Mouse (Mus musculus) limb, embryonic 11.5 days (tissue): Measurements from ENCODE around the gene Cngb1. TPM values are rescaled to one million over a fixed set of nuclear protein-coding genes. Genes with fewer than 3 reads are reported as not detected.

Experiments used
- ATAC-seq: fragments of 200-750 bp; cut with Nextera tagmentation; 2 replicates; pipeline ENCODE4 v1.8.0; 2017; ENCODE audit warnings: low read depth; ENCODE audit not compliant: insufficient number of reproducible peaks, low FRiP score, low TSS enrichment
- DNase-seq: peaks from one replicate; pipeline ENCODE4 v3.0.0-alpha.2; 2015; ENCODE audit warnings: low spot score
- H3K27ac ChIP-seq: fragments of 300-500 bp; sonication (generic); replicated peaks from 2 replicates; pipeline ENCODE4 v1.5.1; 2014; ENCODE audit warnings: low read depth, mild to moderate bottlenecking, low read length
- H3K27me3 ChIP-seq: fragments of 300-500 bp; sonication (generic); 2 replicates; pipeline ENCODE4 v1.6.1; 2014; ENCODE audit warnings: mild to moderate bottlenecking, low read length, mixed read lengths; ENCODE audit not compliant: control insufficient read depth, insufficient read depth
- H3K36me3 ChIP-seq: fragments of 300-500 bp; sonication (generic); 2 replicates; pipeline ENCODE4 v1.6.1; 2014; ENCODE audit warnings: mild to moderate bottlenecking, low read length, moderate library complexity, mixed read lengths; ENCODE audit not compliant: control insufficient read depth, insufficient read depth
- H3K4me1 ChIP-seq: fragments of 300-500 bp; sonication (generic); 2 replicates; pipeline ENCODE4 v1.6.1; 2014; ENCODE audit warnings: low read length, mixed read lengths; ENCODE audit not compliant: control insufficient read depth, insufficient read depth
- H3K4me2 ChIP-seq: fragments of 300-500 bp; sonication (generic); 2 replicates; pipeline ENCODE4 v1.6.1; 2014; ENCODE audit warnings: low read depth, mild to moderate bottlenecking, moderate library complexity; ENCODE audit not compliant: severe bottlenecking
- H3K4me3 ChIP-seq: fragments of 300-500 bp; sonication (generic); 2 replicates; pipeline ENCODE4 v1.5.1; 2014; ENCODE audit warnings: low read depth, low read length
- H3K9ac ChIP-seq: fragments of 300-500 bp; sonication (generic); 2 replicates; pipeline ENCODE4 v1.6.1; 2014; ENCODE audit warnings: mild to moderate bottlenecking, low read length
- H3K9me3 ChIP-seq: fragments of 300-500 bp; sonication (generic); 2 replicates; pipeline ENCODE4 v1.6.1; 2016; ENCODE audit warnings: low read length; ENCODE audit not compliant: control insufficient read depth
- WGBS: fragments of 180-500 bp; shearing (Covaris S2); extraction: QIAGEN DNeasy Blood & Tissue Kit; methylation state at CpG from one replicate; pipeline ENCODE4 v1.1.7; 2014; 5-methylcytosine and 5-hydroxymethylcytosine counted together
- polyA plus RNA-seq: library from polyadenylated mRNA; unstranded; fragments of >200 nt; fragmentation: Nextera tagmentation; extraction: Ambion mirVana; gene quantifications from 2 replicates; pipeline ENCODE4 v1.2.1, GENCODE M21; 2014

Gene Cngb1
- polyA plus RNA-seq, 1 experiment from 2014 or later, result not detected

GRCm38 (mm10) chr8:95281493-95281892 lies 24.9 kb downstream of the Cngb1 start:
- Histone ChIP-seq H3K4me3 (no peak overlapping the region), H3K27ac (no peak overlapping the region), H3K27me3 (no peaks in the 10 kb centered on the region), H3K4me1 (no peaks in the 10 kb centered on the region), H3K9me3 (no peaks in the 10 kb centered on the region), H3K36me3 (no peaks in the 10 kb centered on the region), H3K9ac (no peak overlapping the region), H3K4me2 (no peak overlapping the region)
- DNase-seq (no peak), ATAC-seq (no peak)
- WGBS, result 56% methylated on average over 5 of the region's 5 CpGs

- no peaks in the 10 kb centered on the region for H3K27me3 ChIP-seq
- no peak for ATAC-seq
- no peak overlapping the region for H3K4me3 ChIP-seq
- no peaks in the 10 kb centered on the region for H3K36me3 ChIP-seq
- no peaks in the 10 kb centered on the region for H3K4me1 ChIP-seq
- no peak overlapping the region for H3K4me2 ChIP-seq
- no peak overlapping the region for H3K27ac ChIP-seq
- 37% methylated on average over 2 of the region's 2 CpGs for WGBS
- no peak for DNase-seq
- no peaks in the 10 kb centered on the region for H3K9me3 ChIP-seq
- no peak overlapping the region for H3K9ac ChIP-seq
These were observed 33.5 kb downstream of the Cngb1 start for GRCm38 (mm10) chr8:95272871-95273270.

GRCm38 (mm10) chr8:95271841-95272240 lies 34.5 kb downstream of the Cngb1 start:
- no peak overlapping the region for H3K27ac ChIP-seq
- H3K9me3 ChIP-seq, result no peaks in the 10 kb centered on the region
- no peaks in the 10 kb centered on the region for H3K27me3 ChIP-seq
- DNase-seq, result no peak
- no peak overlapping the region for H3K9ac ChIP-seq
- no peak for ATAC-seq
- H3K36me3 ChIP-seq, result no peaks in the 10 kb centered on the region
- WGBS, result 45% methylated on average over 4 of the region's 4 CpGs
- no peaks in the 10 kb centered on the region for H3K4me1 ChIP-seq
- H3K4me3 ChIP-seq, result no peak overlapping the region
- H3K4me2 ChIP-seq, result no peak overlapping the region

GRCm38 (mm10) chr8:95270501-95270900 lies 35.9 kb downstream of the Cngb1 start:
- 83% methylated on average over 12 of the region's 12 CpGs for WGBS
- H3K36me3 ChIP-seq, result no peaks in the 10 kb centered on the region
- H3K4me3 ChIP-seq, result no peak overlapping the region
- no peaks in the 10 kb centered on the region for H3K4me1 ChIP-seq
- H3K4me2 ChIP-seq, result no peak overlapping the region
- no peak overlapping the region for H3K9ac ChIP-seq
- no peaks in the 10 kb centered on the region for H3K27me3 ChIP-seq
- no peaks in the 10 kb centered on the region for H3K9me3 ChIP-seq
- no peak overlapping the region for H3K27ac ChIP-seq
- ATAC-seq (no peak), DNase-seq (no peak)

- Histone ChIP-seq H3K27me3 (no peaks in the 10 kb centered on the region), H3K27ac (no peak overlapping the region), H3K4me3 (no peak overlapping the region), H3K4me2 (no peak overlapping the region), H3K36me3 (no peaks in the 10 kb centered on the region), H3K9me3 (no peaks in the 10 kb centered on the region), H3K9ac (no peak overlapping the region), H3K4me1 (no peaks in the 10 kb centered on the region)
- 77% methylated on average over 2 of the region's 2 CpGs for WGBS
- no peak for DNase-seq
- no peak for ATAC-seq
These were observed 44.2 kb downstream of the Cngb1 start for GRCm38 (mm10) chr8:95262181-95262580.

- Histone ChIP-seq H3K27me3 (no peaks in the 10 kb centered on the region), H3K9me3 (no peaks in the 10 kb centered on the region), H3K4me2 (no peak overlapping the region), H3K4me1 (no peaks in the 10 kb centered on the region), H3K9ac (no peak overlapping the region), H3K4me3 (no peak overlapping the region), H3K36me3 (no peaks in the 10 kb centered on the region), H3K27ac (no peak overlapping the region)
- DNase-seq (no peak), ATAC-seq (no peak)
- 84% methylated on average over 10 of the region's 10 CpGs for WGBS
These were observed 50.8 kb downstream of the Cngb1 start for GRCm38 (mm10) chr8:95255611-95256010.

- no peak overlapping the region for H3K9ac ChIP-seq
- 26% methylated on average over 16 of the region's 16 CpGs for WGBS
- no peaks in the 10 kb centered on the region for H3K9me3 ChIP-seq
- DNase-seq (peak; percentile 99), ATAC-seq (peak; percentile 88)
- H3K36me3 ChIP-seq, result no peaks in the 10 kb centered on the region
- H3K27me3 ChIP-seq, result no peaks in the 10 kb centered on the region
- peak overlapping the region; percentile 16 for H3K4me3 ChIP-seq
- H3K27ac ChIP-seq, result no peak overlapping the region
- H3K4me2 ChIP-seq, result peak overlapping the region; percentile 32
- H3K4me1 ChIP-seq, result no peaks in the 10 kb centered on the region
These were observed 51.6 kb downstream of the Cngb1 start for GRCm38 (mm10) chr8:95254564-95255434.

- Histone ChIP-seq H3K27ac (no peak overlapping the region), H3K27me3 (no peaks in the 10 kb centered on the region), H3K9ac (no peak overlapping the region), H3K4me2 (no peak overlapping the region), H3K9me3 (no peaks in the 10 kb centered on the region), H3K4me1 (no peaks in the 10 kb centered on the region), H3K36me3 (no peaks in the 10 kb centered on the region), H3K4me3 (no peak overlapping the region)
- no peak for DNase-seq
- ATAC-seq, result no peak
- 65% methylated on average over 9 of the region's 9 CpGs for WGBS
These were observed 54.3 kb downstream of the Cngb1 start for GRCm38 (mm10) chr8:95252056-95252455.

GRCm38 (mm10) chr8:95249847-95250246 lies 56.5 kb downstream of the Cngb1 start:
- ATAC-seq (no peak), DNase-seq (no peak)
- no peaks in the 10 kb centered on the region for H3K9me3 ChIP-seq
- no peaks in the 10 kb centered on the region for H3K4me1 ChIP-seq
- no peak overlapping the region for H3K4me3 ChIP-seq
- no peaks in the 10 kb centered on the region for H3K27me3 ChIP-seq
- H3K27ac ChIP-seq, result no peak overlapping the region
- H3K9ac ChIP-seq, result no peak overlapping the region
- H3K36me3 ChIP-seq, result no peaks in the 10 kb centered on the region
- no peak overlapping the region for H3K4me2 ChIP-seq
- 57% methylated on average over 4 of the region's 4 CpGs for WGBS
